Mouse (Mus musculus): Measurements from ENCODE around the gene Akap17b. TPM values are rescaled to one million over a fixed set of nuclear protein-coding genes. Genes with fewer than 3 reads are reported as not detected.
A peak's percentile ranks its signal among the peaks of the same experiment; 100 is the strongest.

Gene Akap17b
- polyA plus RNA-seq, 1 experiment from 2014 or later: 2.5 TPM

- in situ Hi-C loops (cut with MboI; ENCODE audit: low pct_unique_long_range_greater_than_20kb): no loop called here
- DNase-seq (ENCODE audit: low read depth, low spot score): no peak
- no peak for TF ChIP-seq CTCF (IDR thresholded peaks at IDR 0.05)
- H3K27me3 ChIP-seq: peaks cover 30% of the 10 kb centered on the region
- POLR2A ChIA-PET: no interaction called here
- ATAC-seq: no peak
- CTCF ChIA-PET: no interaction called here
These were observed 57.6 kb downstream of the Akap17b start for GRCm38 (mm10) chrX:36587304-36588209.

- ChIA-PET CTCF (no interaction called here), POLR2A (no interaction called here)
- ATAC-seq (no peak), DNase-seq (ENCODE audit: low read depth, low spot score) (no peak)
- in situ Hi-C loops (cut with MboI; ENCODE audit: low pct_unique_long_range_greater_than_20kb): no loop called here
- TF ChIP-seq CTCF (IDR thresholded peaks at IDR 0.05): no peak
- peaks cover 32% of the 10 kb centered on the region for H3K27me3 ChIP-seq
These were observed 58.4 kb downstream of the Akap17b start for GRCm38 (mm10) chrX:36586629-36587303.

- in situ Hi-C loops (cut with MboI; ENCODE audit: low pct_unique_long_range_greater_than_20kb): no loop called here
- TF ChIP-seq CTCF (IDR thresholded peaks at IDR 0.05): no peak
- ATAC-seq (no peak), DNase-seq (ENCODE audit: low read depth, low spot score) (no peak)
- ChIA-PET CTCF (interaction anchor here (1.2 to 1.6 kb wide), 2 partner anchors 10 to 28 kb away, joined by 3 to 7 read pairs; no protein-coding TSS in a partner anchor), POLR2A (no interaction called here)
- peaks cover 44% of the 10 kb centered on the region for H3K27me3 ChIP-seq
These were observed 83.1 kb downstream of the Akap17b start for GRCm38 (mm10) chrX:36562079-36562478.

- DNase-seq (ENCODE audit: low read depth, low spot score) (no peak), ATAC-seq (no peak)
- peak; percentile 65 for TF ChIP-seq CTCF (IDR thresholded peaks at IDR 0.05)
- ChIA-PET CTCF (interaction anchor here (1.6 kb wide), 1 partner anchor 27 kb away, joined by 7 read pairs; no protein-coding TSS in a partner anchor), POLR2A (no interaction called here)
- in situ Hi-C loops (cut with MboI; ENCODE audit: low pct_unique_long_range_greater_than_20kb): no loop called here
- peaks cover 41% of the 10 kb centered on the region for H3K27me3 ChIP-seq
These were observed 83.5 kb downstream of the Akap17b start for GRCm38 (mm10) chrX:36561650-36562049.

- ChIA-PET CTCF (no interaction called here), POLR2A (no interaction called here)
- TF ChIP-seq CTCF (IDR thresholded peaks at IDR 0.05): no peak
- in situ Hi-C loops (cut with MboI; ENCODE audit: low pct_unique_long_range_greater_than_20kb): no loop called here
- ATAC-seq (no peak), DNase-seq (ENCODE audit: low read depth, low spot score) (no peak)
- H3K27me3 ChIP-seq: peaks cover 27% of the 10 kb centered on the region
These were observed 85.0 kb downstream of the Akap17b start for GRCm38 (mm10) chrX:36560170-36560569.

Other genes with a start within 250 kb of the Akap17b start
- not detected for gene Gm6268, start 244.1 kb downstream of the Akap17b start, polyA plus RNA-seq (2021)
- not detected for gene Gm14569, start 153.6 kb downstream of the Akap17b start, polyA plus RNA-seq (2021)
- 154 TPM for gene Pgrmc1, start 47.2 kb downstream of the Akap17b start, polyA plus RNA-seq (2021)
- 0.06 TPM for gene Slc25a43, start 98.3 kb upstream of the Akap17b start, polyA plus RNA-seq (2021)
- 1,052 TPM for gene Slc25a5, start 150.3 kb upstream of the Akap17b start, polyA plus RNA-seq (2021)
- gene Ube2a, start 228.5 kb upstream of the Akap17b start, polyA plus RNA-seq (2021): 89.0 TPM
- gene C330007P06Rik, start 228.7 kb upstream of the Akap17b start, polyA plus RNA-seq (2021): 29.8 TPM

Data from Patski (cell line).